Mouse (Mus musculus) limb, embryonic 11.5 days (tissue): ENCODE measurements around the gene Lmnb2. TPM values are rescaled to one million over a fixed set of nuclear protein-coding genes. Genes with fewer than 3 reads are reported as not detected.

ENCODE experiments used
- ATAC-seq: fragments of 200-750 bp; cut with Nextera tagmentation; 2 replicates; pipeline ENCODE4 v1.8.0; 2017; ENCODE audit warnings: low read depth; ENCODE audit not compliant: insufficient number of reproducible peaks, low FRiP score, low TSS enrichment
- DNase-seq: peaks from one replicate; pipeline ENCODE4 v3.0.0-alpha.2; 2015; ENCODE audit warnings: low spot score
- H3K27ac ChIP-seq: fragments of 300-500 bp; sonication (generic); replicated peaks from 2 replicates; pipeline ENCODE4 v1.5.1; 2014; ENCODE audit warnings: low read depth, mild to moderate bottlenecking, low read length
- H3K27me3 ChIP-seq: fragments of 300-500 bp; sonication (generic); 2 replicates; pipeline ENCODE4 v1.6.1; 2014; ENCODE audit warnings: mild to moderate bottlenecking, low read length, mixed read lengths; ENCODE audit not compliant: control insufficient read depth, insufficient read depth
- H3K36me3 ChIP-seq: fragments of 300-500 bp; sonication (generic); 2 replicates; pipeline ENCODE4 v1.6.1; 2014; ENCODE audit warnings: mild to moderate bottlenecking, low read length, moderate library complexity, mixed read lengths; ENCODE audit not compliant: control insufficient read depth, insufficient read depth
- H3K4me1 ChIP-seq: fragments of 300-500 bp; sonication (generic); 2 replicates; pipeline ENCODE4 v1.6.1; 2014; ENCODE audit warnings: low read length, mixed read lengths; ENCODE audit not compliant: control insufficient read depth, insufficient read depth
- H3K4me2 ChIP-seq: fragments of 300-500 bp; sonication (generic); 2 replicates; pipeline ENCODE4 v1.6.1; 2014; ENCODE audit warnings: low read depth, mild to moderate bottlenecking, moderate library complexity; ENCODE audit not compliant: severe bottlenecking
- H3K4me3 ChIP-seq: fragments of 300-500 bp; sonication (generic); 2 replicates; pipeline ENCODE4 v1.5.1; 2014; ENCODE audit warnings: low read depth, low read length
- H3K9ac ChIP-seq: fragments of 300-500 bp; sonication (generic); 2 replicates; pipeline ENCODE4 v1.6.1; 2014; ENCODE audit warnings: mild to moderate bottlenecking, low read length
- H3K9me3 ChIP-seq: fragments of 300-500 bp; sonication (generic); 2 replicates; pipeline ENCODE4 v1.6.1; 2016; ENCODE audit warnings: low read length; ENCODE audit not compliant: control insufficient read depth
- WGBS: fragments of 180-500 bp; shearing (Covaris S2); extraction: QIAGEN DNeasy Blood & Tissue Kit; methylation state at CpG from one replicate; pipeline ENCODE4 v1.1.7; 2014; 5-methylcytosine and 5-hydroxymethylcytosine counted together
- polyA plus RNA-seq: library from polyadenylated mRNA; unstranded; fragments of >200 nt; fragmentation: Nextera tagmentation; extraction: Ambion mirVana; gene quantifications from 2 replicates; pipeline ENCODE4 v1.2.1, GENCODE M21; 2014

The Lmnb2 gene
- polyA plus RNA-seq, 1 experiment from 2014 or later = 23.3 TPM

- no peaks in the 10 kb centered on the region for H3K36me3 ChIP-seq
- H3K9ac ChIP-seq = no peak overlapping the region
- H3K9me3 ChIP-seq = no peaks in the 10 kb centered on the region
- no peak for ATAC-seq
- 34% methylated on average over 5 of the region's 5 CpGs for WGBS
- no peak overlapping the region for H3K4me2 ChIP-seq
- no peak overlapping the region for H3K27ac ChIP-seq
- H3K27me3 ChIP-seq = no peaks in the 10 kb centered on the region
- no peak overlapping the region for H3K4me3 ChIP-seq
- DNase-seq = peak; percentile 74
- H3K4me1 ChIP-seq = no peaks in the 10 kb centered on the region
These were observed 42.0 kb downstream of the Lmnb2 start for GRCm38 (mm10) chr10:80876028-80876427.

- Histone ChIP-seq H3K4me2 (no peak overlapping the region), H3K4me3 (no peak overlapping the region), H3K36me3 (no peaks in the 10 kb centered on the region), H3K9ac (no peak overlapping the region), H3K27ac (no peak overlapping the region), H3K9me3 (no peaks in the 10 kb centered on the region), H3K4me1 (no peaks in the 10 kb centered on the region), H3K27me3 (no peaks in the 10 kb centered on the region)
- DNase-seq (no peak), ATAC-seq (no peak)
- 81% methylated on average over 9 of the region's 9 CpGs for WGBS
These were observed 44.0 kb downstream of the Lmnb2 start for GRCm38 (mm10) chr10:80874035-80874434.

DNA sequence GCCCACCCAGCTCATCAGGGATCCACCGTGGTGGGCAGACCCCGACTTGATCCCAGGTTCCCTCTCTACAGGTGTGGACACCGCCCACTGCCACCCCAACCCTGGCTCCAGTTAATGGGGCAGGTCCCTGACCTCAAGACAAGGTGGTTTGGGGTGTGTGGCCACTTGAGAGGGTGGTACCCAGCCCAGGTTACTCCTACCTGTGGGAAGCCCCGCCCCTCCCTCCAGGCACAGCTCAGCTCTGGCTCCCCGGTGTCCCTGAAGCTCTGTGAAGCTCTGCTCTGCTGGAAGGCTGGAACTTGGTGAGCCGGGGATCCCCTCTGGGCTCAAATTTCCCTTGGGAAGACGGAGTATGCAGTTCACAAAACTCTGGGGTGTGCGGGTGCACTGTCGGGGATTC lies 46.5 kb downstream of the Lmnb2 start, which contains the start of gene Tmprss9:
Gene Tmprss9, plus strand, starts transcription at position 268 of the 400 bp plus-strand sequence.
- Histone ChIP-seq H3K36me3 (peaks cover 2% of the 10 kb centered on the region), H3K27ac (no peak within 1 kb of the TSS), H3K4me3 (no peak within 1 kb of the TSS), H3K9me3 (no peaks in the 10 kb centered on the region), H3K4me2 (no peak within 1 kb of the TSS), H3K9ac (no peak within 1 kb of the TSS), H3K4me1 (no peaks in the 10 kb centered on the region), H3K27me3 (no peaks in the 10 kb centered on the region)
- 27% methylated on average over 9 of the region's 9 CpGs for WGBS
- DNase-seq (no peak), ATAC-seq (no peak)

DNA sequence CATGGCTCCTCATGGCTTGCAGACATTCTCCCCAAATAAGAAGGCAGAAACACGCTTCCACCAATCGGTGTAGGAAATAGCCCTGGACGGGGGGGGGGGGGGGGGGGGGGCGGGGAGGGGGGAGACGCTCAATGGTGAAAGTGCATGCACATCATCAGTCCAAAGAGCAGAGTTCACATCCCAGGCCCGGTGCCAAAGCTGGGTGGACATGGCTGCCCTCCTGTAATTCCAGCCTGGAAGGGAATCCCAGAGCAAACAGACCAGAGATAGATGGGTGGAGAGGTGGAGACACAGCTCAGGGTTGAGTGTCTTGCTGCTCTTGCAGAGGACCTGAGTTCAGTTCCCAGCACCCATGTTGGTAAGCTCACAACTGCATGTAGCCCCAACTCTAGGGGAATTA lies 47.1 kb downstream of the Lmnb2 start:
- peaks cover 5% of the 10 kb centered on the region for H3K36me3 ChIP-seq
- H3K4me2 ChIP-seq = no peak overlapping the region
- H3K9ac ChIP-seq = no peak overlapping the region
- no peak overlapping the region for H3K27ac ChIP-seq
- no peaks in the 10 kb centered on the region for H3K4me1 ChIP-seq
- ATAC-seq = no peak
- no peak overlapping the region for H3K4me3 ChIP-seq
- no peak for DNase-seq
- 84% methylated on average over 2 of the region's 6 CpGs for WGBS
- H3K9me3 ChIP-seq = no peaks in the 10 kb centered on the region
- no peaks in the 10 kb centered on the region for H3K27me3 ChIP-seq

DNA sequence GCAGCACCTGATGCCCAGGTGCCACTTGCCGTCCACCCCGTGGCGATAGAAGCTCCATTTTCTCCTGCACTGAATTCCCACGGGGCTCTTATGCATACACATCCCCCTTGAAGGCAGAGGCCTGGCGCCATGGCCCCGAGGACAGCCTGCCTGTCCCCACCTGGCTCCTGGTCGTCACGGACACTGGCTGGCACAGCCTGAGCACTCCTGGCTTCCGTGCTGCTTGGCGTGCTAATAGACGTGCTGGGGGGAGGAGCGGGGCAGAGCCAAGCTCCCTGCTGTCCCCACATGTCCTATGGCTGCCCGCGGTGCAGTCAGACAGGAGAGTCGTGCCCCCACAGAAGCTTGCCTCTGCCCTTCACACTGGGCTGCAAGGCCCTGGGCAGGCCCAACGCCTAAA lies 53.6 kb downstream of the Lmnb2 start:
- ATAC-seq (no peak), DNase-seq (no peak)
- Histone ChIP-seq H3K36me3 (peaks cover 18% of the 10 kb centered on the region), H3K27ac (no peak overlapping the region), H3K4me2 (no peak overlapping the region), H3K27me3 (no peaks in the 10 kb centered on the region), H3K9me3 (no peaks in the 10 kb centered on the region), H3K4me3 (no peak overlapping the region), H3K4me1 (no peaks in the 10 kb centered on the region), H3K9ac (no peak overlapping the region)
- 88% methylated on average over 16 of the region's 16 CpGs for WGBS

DNA sequence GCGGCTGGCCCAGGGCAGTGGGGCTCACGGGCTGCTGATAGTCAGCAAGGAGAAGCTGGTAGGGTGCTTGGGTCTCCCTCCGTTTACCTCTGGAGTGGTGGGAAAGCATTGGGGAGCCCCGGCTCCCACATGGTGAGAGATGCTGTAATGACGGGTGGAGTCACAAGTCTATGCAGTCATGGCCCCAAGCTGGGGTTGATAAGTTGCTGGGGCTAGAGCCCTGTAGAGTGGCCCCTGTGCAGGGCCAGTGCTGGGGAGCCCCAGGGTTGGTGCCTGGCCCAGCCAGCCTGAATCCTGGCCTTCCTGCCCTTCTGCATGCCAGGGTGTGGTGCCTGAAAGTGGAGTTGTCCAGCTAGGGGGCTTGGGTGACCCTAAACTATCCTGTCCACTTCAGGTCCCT lies 55.7 kb downstream of the Lmnb2 start:
- no peak for DNase-seq
- Histone ChIP-seq H3K27me3 (no peaks in the 10 kb centered on the region), H3K4me1 (no peaks in the 10 kb centered on the region), H3K36me3 (peaks cover 18% of the 10 kb centered on the region), H3K4me2 (no peak overlapping the region), H3K27ac (no peak overlapping the region), H3K9ac (no peak overlapping the region), H3K9me3 (no peaks in the 10 kb centered on the region), H3K4me3 (no peak overlapping the region)
- no peak for ATAC-seq
- WGBS = 87% methylated on average over 5 of the region's 5 CpGs

DNA sequence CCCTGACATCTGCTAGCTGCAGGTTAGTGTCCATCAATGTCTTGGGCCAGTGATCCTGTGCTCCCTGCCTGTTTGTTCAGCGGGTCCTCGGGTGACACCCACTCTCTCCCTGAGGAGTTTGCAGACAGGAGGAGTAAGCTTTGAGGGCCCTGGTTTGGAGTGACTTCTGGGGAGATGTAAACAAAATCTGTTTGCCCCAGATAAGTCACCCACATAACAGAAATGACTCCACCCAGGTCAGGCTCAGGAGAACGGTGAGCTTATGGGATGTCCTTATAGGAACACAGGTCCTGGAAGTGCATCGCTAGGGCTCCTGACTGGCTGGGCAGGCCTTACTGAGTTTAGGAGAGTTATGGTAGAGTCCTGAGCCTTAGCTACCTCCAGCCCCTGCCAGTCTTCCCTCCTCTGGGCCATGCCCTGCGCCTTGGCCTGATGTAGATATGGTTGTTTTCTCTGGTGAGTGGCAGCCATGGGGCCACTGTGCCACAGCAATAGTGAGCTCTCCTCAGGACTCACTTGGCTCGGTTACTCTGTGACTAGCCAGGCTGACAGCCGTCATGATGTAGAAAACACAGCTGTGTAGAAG lies 59.6 kb downstream of the Lmnb2 start:
- Histone ChIP-seq H3K4me1 (peaks cover 10% of the 10 kb centered on the region), H3K27me3 (no peaks in the 10 kb centered on the region), H3K36me3 (peaks cover 9% of the 10 kb centered on the region; the same call in 1 of the 2 replicates), H3K4me2 (no peak overlapping the region), H3K27ac (no peak overlapping the region), H3K9ac (0 out of 2 replicates have a peak overlapping the region, but pooled peaks have one; percentile 3), H3K4me3 (no peak overlapping the region), H3K9me3 (no peaks in the 10 kb centered on the region)
- ATAC-seq (no peak), DNase-seq (no peak)
- WGBS = 87% methylated on average over 7 of the region's 7 CpGs

GRCm38 (mm10) chr10:80857848-80858247 lies 60.2 kb downstream of the Lmnb2 start:
- Histone ChIP-seq H3K27me3 (no peaks in the 10 kb centered on the region), H3K27ac (no peak overlapping the region), H3K36me3 (peaks cover 14% of the 10 kb centered on the region; the same call in 1 of the 2 replicates), H3K4me1 (peaks cover 10% of the 10 kb centered on the region), H3K9ac (no peak overlapping the region), H3K4me2 (no peak overlapping the region), H3K9me3 (no peaks in the 10 kb centered on the region), H3K4me3 (no peak overlapping the region)
- ATAC-seq = no peak
- no peak for DNase-seq
- WGBS = 80% methylated on average over 3 of the region's 3 CpGs

DNA sequence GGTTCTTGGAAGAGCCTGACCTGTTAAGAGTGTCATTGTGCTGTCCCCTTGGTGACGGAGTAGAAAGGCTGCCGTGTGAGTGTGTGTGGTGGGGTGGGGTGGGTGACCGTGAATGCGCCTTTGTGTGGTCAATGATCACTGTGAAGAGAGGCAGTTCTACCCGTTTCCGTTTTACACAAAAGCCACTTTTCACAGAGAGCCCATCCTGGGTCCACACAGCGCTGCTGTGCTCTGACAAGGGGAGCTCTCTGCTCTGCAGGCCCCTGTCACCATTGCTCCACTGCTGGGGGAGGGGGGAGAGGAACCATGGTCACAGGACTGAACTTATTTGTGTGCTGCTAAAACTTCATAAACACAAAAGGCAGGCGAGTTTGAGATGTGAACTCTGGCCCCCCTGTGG lies 60.7 kb downstream of the Lmnb2 start:
- no peak overlapping the region for H3K27ac ChIP-seq
- DNase-seq = no peak
- WGBS = 78% methylated on average over 8 of the region's 8 CpGs
- ATAC-seq = no peak
- H3K9ac ChIP-seq = no peak overlapping the region
- no peak overlapping the region for H3K4me2 ChIP-seq
- no peak overlapping the region for H3K4me3 ChIP-seq
- no peaks in the 10 kb centered on the region for H3K9me3 ChIP-seq
- no peaks in the 10 kb centered on the region for H3K27me3 ChIP-seq
- peaks cover 13% of the 10 kb centered on the region for H3K36me3 ChIP-seq
- H3K4me1 ChIP-seq = peaks cover 10% of the 10 kb centered on the region
